Comparison of ENCODE assay signal across 11 mouse cellular contexts in the genomic region with DNA sequence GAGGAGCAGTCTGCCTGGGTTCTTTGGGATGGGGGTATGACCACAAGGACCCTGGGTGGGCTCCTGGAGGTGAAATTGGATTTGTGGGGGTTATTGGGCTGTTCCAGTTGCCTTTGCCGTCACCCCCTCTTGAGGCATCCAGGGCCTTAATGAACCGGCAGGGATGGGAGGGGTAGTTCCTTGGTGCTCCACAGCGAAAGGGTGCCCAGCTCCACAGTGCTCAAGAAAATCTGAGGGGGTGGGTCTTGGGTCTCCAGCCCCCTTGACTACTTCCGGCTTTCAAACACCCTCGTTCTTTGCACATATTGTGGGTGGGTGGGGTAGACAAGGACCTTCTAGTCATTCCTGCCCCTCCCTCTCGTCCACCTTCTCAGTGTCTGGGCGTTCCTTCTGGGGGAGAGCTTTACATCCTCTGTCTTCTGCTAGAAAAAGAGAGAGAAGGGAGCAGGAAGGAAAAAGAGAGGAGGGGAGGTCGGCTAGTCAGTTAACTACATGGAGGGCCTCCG. TPM values are rescaled to one million over a fixed set of nuclear protein-coding genes. Genes with fewer than 3 reads are reported as not detected.
A peak's percentile ranks its signal among the peaks of the same experiment; 100 is the strongest.
DNase-seq lines count a peak whose midpoint lies in the region; ATAC-seq and TF ChIP-seq lines count a peak whose summit lies in the region.
"Had no signal": no experiment of that assay in that cellular context is flagged by ENCODE, and none has a peak within 500 bp of the region (broad histone marks: within the 10 kb centered on the region; RNA-seq: fewer than 3 reads in every experiment).

No protein-coding gene starts in this region.

- no peak overlapping the region for H3K27ac ChIP-seq in embryonic facial prominence, embryonic 10.5 days (replicated peaks)
- no peak overlapping the region for H3K27ac ChIP-seq in hindbrain, embryonic 11.5 days (ENCODE audit: low read depth, low read length)
- peak overlapping the region; percentile 84 for H3K27ac ChIP-seq in midbrain, embryonic 14.5 days (replicated peaks; ENCODE audit: low read depth, low read length)
- H3K27ac ChIP-seq: heart, embryonic 13.5 days; kidney, postnatal 0 days; limb, embryonic 15.5 days had no signal

- peak overlapping the region; percentile 66 for H3K9ac ChIP-seq in hindbrain, embryonic 11.5 days (ENCODE audit: low read depth, low read length)
- H3K9ac ChIP-seq in midbrain, embryonic 14.5 days (replicated peaks; ENCODE audit: low read length), result peak overlapping the region; percentile 95
- H3K9ac ChIP-seq: heart, embryonic 13.5 days; limb, embryonic 15.5 days; lung, embryonic 14.5 days had no signal

- no peak for TF ChIP-seq CTCF in E14TG2a.4 (conservative IDR thresholded peaks at IDR 0.05; ENCODE audit: low read length)

- peaks cover 8% of the 10 kb centered on the region for H3K36me3 ChIP-seq in E14TG2a.4 (ENCODE audit: insufficient read depth, low read length)
- no peaks in the 10 kb centered on the region for H3K36me3 ChIP-seq in embryonic facial prominence, embryonic 10.5 days (replicated peaks)
- H3K36me3 ChIP-seq in hindbrain, embryonic 11.5 days (ENCODE audit: control insufficient read depth, insufficient read depth, low read length), result no peaks in the 10 kb centered on the region
- H3K36me3 ChIP-seq in midbrain, embryonic 14.5 days (ENCODE audit: control insufficient read depth, insufficient read depth, low read length), result no peaks in the 10 kb centered on the region
- H3K36me3 ChIP-seq: heart, embryonic 13.5 days; limb, embryonic 15.5 days had no signal

- intact Hi-C loops in gastrocnemius, postnatal 36 days (cut with DNase I), result loop anchor here (2.0 to 5.0 kb wide), 2 partner anchors 33 to 157 kb away; no protein-coding TSS in a partner anchor

- 59% methylated on average over 9 of the region's 9 CpGs for WGBS in embryonic facial prominence, embryonic 10.5 days
- WGBS in hindbrain, embryonic 11.5 days, result 61% methylated on average over 9 of the region's 9 CpGs
- 47% methylated on average over 9 of the region's 9 CpGs for WGBS in midbrain, embryonic 14.5 days

- peaks cover 70% of the 10 kb centered on the region for H3K4me1 ChIP-seq in E14TG2a.4 (replicated peaks; ENCODE audit: low read depth, low read length)
- H3K4me1 ChIP-seq in embryonic facial prominence, embryonic 10.5 days, result peaks cover 52% of the 10 kb centered on the region
- peaks cover 27% of the 10 kb centered on the region for H3K4me1 ChIP-seq in hindbrain, embryonic 11.5 days (replicated peaks; ENCODE audit: control insufficient read depth, insufficient read depth, low read length)
- H3K4me1 ChIP-seq in midbrain, embryonic 14.5 days (ENCODE audit: control insufficient read depth, insufficient read depth, low read length), result peaks cover 80% of the 10 kb centered on the region

- no peak for DNase-seq in embryonic facial prominence, embryonic 10.5 days (ENCODE audit: low spot score)
- DNase-seq in hindbrain, embryonic 11.5 days (ENCODE audit: low spot score), result no peak
- no peak for DNase-seq in midbrain, embryonic 14.5 days
- DNase-seq in gastrocnemius, postnatal 36 days, result no peak
- no peak for DNase-seq in right cerebral cortex, adult 2 months (ENCODE audit: low spot score in 2 of 2)
- no peak for DNase-seq in kidney, adult 11 months
- DNase-seq: lung, embryonic 14.5 days had no signal

- peaks cover 53% of the 10 kb centered on the region for H3K27me3 ChIP-seq in E14TG2a.4 (ENCODE audit: insufficient read depth, low read length)
- H3K27me3 ChIP-seq in embryonic facial prominence, embryonic 10.5 days (replicated peaks; ENCODE audit: low read depth, poor library complexity, severe bottlenecking), result peaks cover 99% of the 10 kb centered on the region
- H3K27me3 ChIP-seq in hindbrain, embryonic 11.5 days (ENCODE audit: control insufficient read depth, insufficient read depth, low read length), result peaks cover 29% of the 10 kb centered on the region
- H3K27me3 ChIP-seq in midbrain, embryonic 14.5 days (ENCODE audit: control insufficient read depth, insufficient read depth, low read length), result no peaks in the 10 kb centered on the region

- H3K4me3 ChIP-seq in E14TG2a.4 (replicated peaks; ENCODE audit: low read length), result peak overlapping the region; percentile 32; the same call in 1 of the 2 replicates
- peak overlapping the region; percentile 68; the same call in 1 of the 2 replicates for H3K4me3 ChIP-seq in embryonic facial prominence, embryonic 10.5 days
- peak overlapping the region; percentile 57 for H3K4me3 ChIP-seq in hindbrain, embryonic 11.5 days (ENCODE audit: low read depth, low read length)
- peak overlapping the region; percentile 68 for H3K4me3 ChIP-seq in midbrain, embryonic 14.5 days (replicated peaks; ENCODE audit: low read depth, low read length)
- H3K4me3 ChIP-seq: heart, embryonic 13.5 days; limb, embryonic 15.5 days had no signal

- H3K9me3 ChIP-seq in E14TG2a.4 (ENCODE audit: low read length), result no peaks in the 10 kb centered on the region
- no peaks in the 10 kb centered on the region for H3K9me3 ChIP-seq in embryonic facial prominence, embryonic 10.5 days
- no peaks in the 10 kb centered on the region for H3K9me3 ChIP-seq in hindbrain, embryonic 11.5 days (ENCODE audit: control insufficient read depth, low read length)
- H3K9me3 ChIP-seq in midbrain, embryonic 14.5 days (ENCODE audit: control insufficient read depth, low read length), result no peaks in the 10 kb centered on the region
- H3K9me3 ChIP-seq: heart, embryonic 13.5 days; limb, embryonic 15.5 days had no signal

- ATAC-seq in hindbrain, embryonic 11.5 days (ENCODE audit: low FRiP score), result no peak
- no peak for ATAC-seq in midbrain, embryonic 14.5 days (ENCODE audit: low FRiP score, low TSS enrichment)

- peak overlapping the region; percentile 89 for H3K4me2 ChIP-seq in hindbrain, embryonic 11.5 days (replicated peaks; ENCODE audit: low read depth, low read length)
- peak overlapping the region; percentile 81 for H3K4me2 ChIP-seq in midbrain, embryonic 14.5 days (ENCODE audit: low read length)
- H3K4me2 ChIP-seq: heart, embryonic 13.5 days; limb, embryonic 15.5 days; lung, embryonic 14.5 days had no signal

RNA-seq across cellular contexts. Expression of a gene that starts 1.3 kb away (rescaled TPM):
- polyA plus RNA-seq in embryonic facial prominence, embryonic 10.5 days (2016; fragmentation: Nextera tagmentation; extraction: Ambion mirVana), result 1.9 TPM in 2 replicates
- polyA plus RNA-seq in hindbrain, embryonic 11.5 days (2014; fragmentation: Nextera tagmentation; extraction: Ambion mirVana), result 13.6 and 14.3 TPM in 2 replicates
- polyA plus RNA-seq in midbrain, embryonic 14.5 days (2014; fragmentation: Nextera tagmentation; extraction: Ambion mirVana), result 54.1 and 105 TPM in 2 replicates
- total RNA-seq in gastrocnemius, postnatal 36 days (2021), result 1 to 10 TPM; 1.4 to 1.7 TPM

RNA-seq across cellular contexts. Expression of a gene that starts 20.7 kb away (rescaled TPM):
- 14.2 and 18.6 TPM in 2 replicates for polyA plus RNA-seq in embryonic facial prominence, embryonic 10.5 days (2016; fragmentation: Nextera tagmentation; extraction: Ambion mirVana)
- 16.0 and 18.0 TPM in 2 replicates for polyA plus RNA-seq in hindbrain, embryonic 11.5 days (2014; fragmentation: Nextera tagmentation; extraction: Ambion mirVana)
- 32.9 and 58.5 TPM in 2 replicates for polyA plus RNA-seq in midbrain, embryonic 14.5 days (2014; fragmentation: Nextera tagmentation; extraction: Ambion mirVana)
- total RNA-seq in gastrocnemius, postnatal 36 days (2021), result 10 to 100 TPM; 11.6 to 25.4 TPM

RNA-seq across cellular contexts. Expression of a gene that starts 35.7 kb away (rescaled TPM):
- polyA plus RNA-seq in embryonic facial prominence, embryonic 10.5 days (2016; fragmentation: Nextera tagmentation; extraction: Ambion mirVana), result 1.1 and 2.2 TPM in 2 replicates
- 1.6 and 2.1 TPM in 2 replicates for polyA plus RNA-seq in hindbrain, embryonic 11.5 days (2014; fragmentation: Nextera tagmentation; extraction: Ambion mirVana)
- 2.0 and 2.9 TPM in 2 replicates for polyA plus RNA-seq in midbrain, embryonic 14.5 days (2014; fragmentation: Nextera tagmentation; extraction: Ambion mirVana)
- total RNA-seq in gastrocnemius, postnatal 36 days (2021), result 1,000 to 10,000 TPM; 7,725 to 8,373 TPM

RNA-seq across cellular contexts. Expression of a gene that starts 56.4 kb away (rescaled TPM):
- 185 and 205 TPM in 2 replicates for polyA plus RNA-seq in embryonic facial prominence, embryonic 10.5 days (2016; fragmentation: Nextera tagmentation; extraction: Ambion mirVana)
- polyA plus RNA-seq in hindbrain, embryonic 11.5 days (2014; fragmentation: Nextera tagmentation; extraction: Ambion mirVana), result 156 and 178 TPM in 2 replicates
- 99.6 and 125 TPM in 2 replicates for polyA plus RNA-seq in midbrain, embryonic 14.5 days (2014; fragmentation: Nextera tagmentation; extraction: Ambion mirVana)
- total RNA-seq in gastrocnemius, postnatal 36 days (2021), result 10 to 100 TPM; 75.8 to 84.5 TPM
